Mouse (Mus musculus): ENCODE data around the gene Parp3.

DNA sequence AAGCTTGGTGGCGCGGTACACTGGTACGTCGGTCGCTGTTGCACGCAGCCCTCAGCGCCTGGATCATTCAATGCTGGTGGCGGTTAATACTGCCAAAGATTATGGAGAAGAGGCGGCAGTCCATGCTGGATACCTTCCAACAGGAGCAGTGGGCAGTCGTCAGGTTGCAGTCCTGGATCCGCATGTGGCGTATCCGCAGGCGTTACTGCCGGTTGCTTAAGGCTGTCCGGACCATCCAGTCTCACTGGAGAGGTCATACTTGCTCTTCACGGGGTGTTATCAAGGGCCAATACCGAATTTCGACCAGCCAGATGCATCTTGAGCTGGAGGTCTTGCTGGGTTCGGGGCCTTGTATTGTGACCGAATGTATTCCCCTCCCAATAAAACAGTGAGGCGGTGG is 25.1 kb upstream of the Parp3 start:
- TF ChIP-seq CTCF (IDR thresholded peaks at IDR 0.05; ENCODE audit: insufficient read depth, low read length) (no peak), POLR2A (IDR thresholded peaks at IDR 0.05; ENCODE audit: borderline replicate concordance, extremely low read depth, low read depth, low read length) (no peak)
